Mouse (Mus musculus) embryo, embryonic 10.5 days (tissue): ENCODE results near the gene Btbd3.
A peak's percentile ranks its signal among the peaks of the same experiment; 100 is the strongest.

ENCODE experiments used
- DNase-seq: peaks from one replicate; pipeline ENCODE4 v3.0.0-alpha.2; 2015; ENCODE audit warnings: low spot score

Gene Btbd3

DNA sequence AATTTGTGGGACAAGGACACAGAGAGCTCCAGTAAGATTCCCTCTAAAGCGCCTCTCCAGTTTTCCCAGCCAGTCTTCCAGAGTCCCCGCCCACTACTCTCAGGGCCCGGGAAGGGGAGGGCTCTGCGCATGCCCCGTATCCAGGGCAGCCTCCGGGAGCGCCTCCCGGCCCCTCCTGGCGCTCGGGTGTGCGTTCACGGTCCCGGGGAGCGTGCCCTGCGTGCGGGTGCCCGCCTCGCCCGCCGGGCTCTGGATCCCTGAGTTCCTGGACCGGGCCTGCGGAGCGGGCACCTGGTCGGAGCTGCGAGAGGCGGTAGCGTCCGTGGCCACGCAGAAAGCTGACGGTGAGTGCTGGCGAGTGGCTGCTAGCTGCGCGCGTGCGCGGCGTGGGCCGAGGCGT lies at the start of gene Btbd3:
Gene Btbd3, plus strand, starts transcription at position 155 of the 400 bp plus-strand sequence.
- peak; percentile 96 for DNase-seq

GRCm38 (mm10) chr2:138215561-138215960 lies 40.8 kb upstream of the Btbd3 start:
- peak; percentile 20 for DNase-seq

DNA sequence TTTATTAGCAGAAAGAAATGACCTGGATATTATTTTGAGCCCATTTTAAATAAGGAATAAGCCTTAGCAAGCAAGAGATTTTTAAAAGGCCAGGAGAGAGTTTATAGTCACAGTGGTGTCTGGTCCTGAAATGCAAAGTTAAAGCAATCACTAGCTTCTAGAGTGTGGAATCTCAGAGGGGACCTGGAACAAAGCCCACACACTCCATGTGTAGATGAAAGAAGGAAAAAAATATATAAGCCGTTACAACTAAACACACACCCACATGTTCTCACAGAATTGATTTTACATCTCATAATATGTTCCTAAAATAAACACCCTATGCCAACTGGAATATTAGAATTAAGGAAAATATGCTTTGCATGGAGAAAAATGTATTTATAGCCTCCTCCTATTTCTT lies 36.1 kb upstream of the Btbd3 start:
- DNase-seq: no peak

- no peak for DNase-seq
These were observed 24.1 kb upstream of the Btbd3 start for GRCm38 (mm10) chr2:138232247-138232646.

GRCm38 (mm10) chr2:138236149-138236548 lies 20.2 kb upstream of the Btbd3 start:
- no peak for DNase-seq

GRCm38 (mm10) chr2:138242452-138242851 lies 13.9 kb upstream of the Btbd3 start:
- DNase-seq: no peak

GRCm38 (mm10) chr2:138245631-138246289 lies 10.6 kb upstream of the Btbd3 start:
- no peak for DNase-seq

GRCm38 (mm10) chr2:138247986-138248385 lies 8.4 kb upstream of the Btbd3 start:
- DNase-seq: no peak

- DNase-seq: peak; percentile 60
These were observed 596 bp downstream of the Btbd3 start for GRCm38 (mm10) chr2:138256851-138257471.

DNA sequence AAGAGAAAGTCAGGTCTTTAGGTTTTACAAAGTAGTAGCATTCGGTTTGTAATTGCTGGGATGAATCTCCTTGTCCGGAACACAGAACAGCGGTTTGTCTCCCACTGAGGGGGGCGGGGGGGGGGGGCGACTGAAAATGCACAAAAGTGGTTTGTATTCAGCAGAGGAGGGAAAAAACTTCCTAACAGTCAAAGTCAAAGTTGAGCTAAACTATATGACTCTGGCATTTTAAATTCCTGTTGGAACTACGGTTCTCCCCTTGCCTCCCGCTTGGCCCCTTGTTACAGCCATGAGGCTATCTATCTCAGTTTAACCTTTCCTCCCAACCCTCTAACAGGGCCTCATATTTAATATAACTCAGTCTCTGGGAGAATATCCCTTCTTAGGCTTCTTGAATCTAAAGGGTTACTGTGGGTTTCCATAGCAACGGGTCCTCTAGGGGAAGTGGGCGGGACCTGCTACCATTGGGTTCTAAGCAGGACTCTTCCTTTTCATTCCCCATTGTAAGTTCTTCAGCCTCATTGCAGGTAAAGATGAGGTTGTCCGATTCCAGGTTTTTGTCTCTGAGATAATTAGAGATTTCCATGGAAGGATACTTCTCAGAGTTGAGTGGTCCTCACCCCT lies 1.4 kb downstream of the Btbd3 start:
- DNase-seq: peak; percentile 95

- DNase-seq: no peak
These were observed 4.8 kb downstream of the Btbd3 start for GRCm38 (mm10) chr2:138261140-138261539.

DNA sequence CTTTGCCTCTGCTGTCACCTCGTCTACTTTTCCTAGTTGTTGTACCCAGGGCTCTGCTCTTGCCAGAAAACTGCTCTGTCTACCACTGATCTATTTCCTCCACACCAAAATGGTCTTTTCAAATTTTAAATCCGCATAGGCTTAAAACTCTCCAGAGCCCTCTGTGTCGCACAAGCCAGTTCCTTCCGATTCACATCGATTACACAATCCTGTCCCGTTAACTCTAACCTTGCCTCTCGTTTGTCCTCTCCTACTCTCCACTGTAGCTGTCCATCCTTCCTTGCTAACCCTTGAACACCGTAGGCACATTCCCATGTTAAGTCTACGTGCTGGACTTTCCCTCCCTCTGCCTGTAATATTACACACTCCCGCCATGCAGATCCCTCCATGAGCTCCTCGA lies 6.5 kb downstream of the Btbd3 start:
- no peak for DNase-seq

DNA sequence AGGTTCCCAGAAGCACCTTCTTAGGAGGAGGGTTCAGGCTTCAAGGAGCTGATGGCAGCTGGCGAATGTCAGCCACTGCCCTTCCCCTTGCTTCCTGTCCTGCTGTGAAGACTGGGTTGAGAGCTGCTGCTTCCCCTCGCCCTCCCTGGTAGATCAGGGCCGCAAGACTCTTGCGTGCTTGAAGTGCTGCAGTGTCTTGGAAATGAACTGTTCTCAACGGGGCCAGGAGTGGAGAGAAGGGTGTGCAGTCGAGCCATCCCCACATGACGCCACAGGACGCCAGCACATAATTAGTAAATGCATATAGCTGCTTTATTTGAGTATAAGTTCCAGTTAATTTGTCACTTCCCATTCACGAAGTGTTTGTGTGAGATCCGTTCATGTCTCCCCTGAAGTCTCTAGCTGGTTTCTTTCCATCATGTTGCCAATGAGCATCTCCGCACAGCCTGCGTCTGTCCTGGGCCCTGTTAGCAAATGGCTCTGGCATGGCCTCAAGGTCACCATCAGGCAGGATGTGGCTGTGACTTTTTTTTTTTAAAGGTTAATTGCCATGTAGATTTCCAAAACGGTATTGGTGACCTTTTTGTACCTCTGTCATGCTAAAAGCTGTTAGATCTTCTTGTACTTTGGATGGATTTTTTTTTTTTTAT lies 9.1 kb downstream of the Btbd3 start:
- DNase-seq: peak; percentile 45

- no peak for DNase-seq
These were observed 10.3 kb downstream of the Btbd3 start for GRCm38 (mm10) chr2:138266679-138267078.

DNA sequence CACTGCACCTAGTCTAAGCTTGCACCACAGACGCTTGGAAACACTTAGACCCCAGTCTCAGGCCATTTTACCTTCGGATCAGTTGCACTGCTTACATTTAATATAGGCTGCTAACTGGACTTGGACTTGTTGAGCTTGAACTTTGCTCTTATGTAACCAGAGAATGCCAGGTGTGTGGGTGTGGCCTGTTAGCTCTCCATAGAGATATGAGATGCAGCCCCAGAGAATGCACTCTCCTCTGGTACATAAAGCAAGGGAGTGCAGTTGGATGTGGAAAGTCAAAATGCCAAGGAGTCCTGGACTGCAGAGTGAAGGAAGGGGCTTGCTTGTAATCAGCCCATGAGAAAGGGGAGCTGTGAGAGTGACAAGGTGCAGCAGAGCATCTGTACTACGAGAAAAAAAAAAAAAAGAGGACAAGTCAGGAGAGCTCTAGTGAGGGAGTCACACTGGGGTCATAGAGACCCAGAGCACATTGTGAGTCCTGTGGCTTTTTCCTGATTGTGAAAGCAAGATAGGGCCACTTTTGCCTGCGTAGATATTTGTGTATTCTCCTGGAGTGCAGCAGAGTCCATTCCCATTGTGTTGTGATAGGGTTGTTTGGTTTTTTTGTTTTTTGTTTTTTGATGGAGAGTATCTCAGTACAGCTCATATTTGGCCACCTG lies 11.6 kb downstream of the Btbd3 start:
- no peak for DNase-seq

GRCm38 (mm10) chr2:138269330-138269729 lies 13.0 kb downstream of the Btbd3 start:
- no peak for DNase-seq

DNA sequence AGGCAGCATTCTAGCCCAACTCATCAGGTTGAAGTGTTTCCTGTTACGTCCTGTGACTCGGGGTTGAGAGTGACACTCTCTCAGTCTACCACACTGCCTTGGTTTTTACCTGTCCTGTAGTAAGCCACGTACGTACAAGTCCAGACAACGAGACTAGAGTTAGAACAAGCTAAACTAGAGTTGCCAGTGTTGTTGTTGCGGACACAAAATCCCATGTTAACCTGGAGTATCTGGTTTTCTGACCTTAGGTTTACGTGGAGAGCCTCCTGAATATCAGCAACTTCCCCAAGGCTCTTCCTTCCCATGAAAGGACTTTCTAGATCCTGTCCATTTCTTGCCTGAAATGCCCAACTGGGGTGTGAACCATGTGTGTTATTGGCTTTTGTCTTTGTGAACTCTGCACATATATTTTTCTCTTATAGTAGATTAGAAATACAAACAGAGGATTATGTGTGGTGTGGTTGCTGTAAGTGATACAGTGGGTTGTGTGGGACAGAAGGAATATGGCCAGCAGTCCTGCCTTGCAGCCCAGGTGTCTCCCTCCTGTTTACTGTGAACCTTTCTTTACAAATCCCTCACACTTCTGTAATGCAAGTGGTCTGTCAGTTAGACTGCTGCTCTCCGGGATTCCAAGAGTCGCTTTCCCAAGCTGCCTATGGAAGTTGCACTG lies 17.2 kb downstream of the Btbd3 start:
- no peak for DNase-seq

GRCm38 (mm10) chr2:138274086-138274485 lies 17.7 kb downstream of the Btbd3 start:
- DNase-seq: no peak

DNA sequence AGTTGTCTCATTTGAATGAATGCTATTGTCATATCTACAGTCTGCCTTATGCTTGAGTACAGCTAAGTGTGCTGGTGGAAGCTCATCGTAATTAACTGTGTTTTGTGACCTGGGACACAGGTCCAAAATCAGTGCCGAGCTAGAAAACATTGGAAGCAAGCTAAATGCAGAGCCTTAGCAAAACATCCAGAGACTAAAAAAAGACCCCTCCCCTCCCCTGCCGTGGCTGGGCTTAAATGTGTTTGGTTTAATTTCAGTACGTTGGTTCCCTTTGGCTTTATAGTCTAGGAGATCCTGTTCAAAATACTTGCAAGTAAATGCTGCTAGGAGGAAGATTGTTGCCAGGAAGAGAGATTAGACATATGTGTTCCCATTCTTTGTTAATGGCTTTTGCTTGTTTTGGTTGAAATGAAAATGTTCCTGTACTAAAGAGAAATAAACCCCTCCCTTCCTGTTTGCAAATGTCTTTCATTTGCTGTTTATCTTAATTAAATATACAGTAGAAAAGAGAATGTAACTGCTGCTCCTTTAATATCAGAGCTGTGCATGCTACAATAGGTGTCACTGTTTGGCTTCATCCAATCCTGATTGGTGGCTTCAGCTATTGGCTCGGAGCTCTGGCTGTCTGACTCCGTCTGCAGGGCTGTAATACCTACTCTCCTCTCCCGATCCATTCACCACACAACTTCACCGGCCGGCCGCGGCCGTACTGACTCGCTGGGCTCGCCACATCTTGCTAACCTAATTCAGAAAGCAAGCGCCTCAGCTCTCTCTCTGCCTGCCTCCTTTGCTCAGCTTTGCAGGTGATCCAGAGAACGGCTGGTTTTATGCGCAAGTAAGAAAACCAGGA lies 21.7 kb downstream of the Btbd3 start:
- peak; percentile 66 for DNase-seq

- DNase-seq: no peak
These were observed 22.7 kb downstream of the Btbd3 start for GRCm38 (mm10) chr2:138278853-138279640.
